Mouse (Mus musculus): Measurements from ENCODE around the gene Rcn3.
"Not testable (repeated sequence)": the region's sequence is repeated elsewhere in the genome, so short reads cannot be mapped to it uniquely, and the experiment has no call there.

Rcn3 gene

DNA sequence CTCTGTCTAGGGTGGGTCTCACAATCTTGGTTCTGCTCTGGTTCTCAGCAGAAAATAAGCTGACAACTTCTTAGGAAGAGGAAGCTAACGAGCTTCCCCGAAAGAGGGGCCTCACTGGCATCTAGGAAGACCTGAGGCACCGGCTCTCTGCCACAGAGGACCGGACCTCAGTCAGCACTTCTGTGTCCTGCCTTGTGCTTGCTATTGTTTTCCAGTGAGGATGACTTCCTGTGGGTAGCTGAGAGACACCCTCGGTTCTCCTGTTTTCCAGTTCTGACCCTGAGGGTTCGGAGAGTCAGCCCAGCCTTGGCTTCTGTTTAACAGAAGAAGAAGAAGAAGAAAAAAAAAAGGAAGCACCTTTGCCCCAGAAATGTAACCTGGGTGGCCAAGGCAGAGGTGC, 5.5 kb upstream of the Rcn3 start:
- no peak for DNase-seq

DNA sequence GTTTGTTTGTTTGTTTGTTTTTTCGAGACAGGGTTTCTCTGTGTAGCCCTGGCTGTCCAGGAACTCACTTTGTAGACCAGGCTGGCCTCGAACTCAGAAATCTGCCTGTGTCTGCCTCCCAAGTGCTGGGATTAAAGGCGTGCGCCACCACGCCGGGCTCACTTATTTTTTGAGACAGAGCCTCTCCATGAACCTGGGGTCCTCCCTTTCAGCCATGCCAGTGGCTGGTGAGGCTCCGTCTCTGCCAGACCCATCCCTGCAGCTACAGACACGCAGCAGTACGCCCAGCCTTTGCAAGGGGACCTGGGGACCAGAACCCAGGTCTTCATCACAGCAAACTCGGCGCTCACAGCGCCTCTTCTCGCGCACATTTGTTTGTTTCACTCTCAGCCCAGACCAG, 3.9 kb upstream of the Rcn3 start:
- DNase-seq, result not testable (repeated sequence)

DNA sequence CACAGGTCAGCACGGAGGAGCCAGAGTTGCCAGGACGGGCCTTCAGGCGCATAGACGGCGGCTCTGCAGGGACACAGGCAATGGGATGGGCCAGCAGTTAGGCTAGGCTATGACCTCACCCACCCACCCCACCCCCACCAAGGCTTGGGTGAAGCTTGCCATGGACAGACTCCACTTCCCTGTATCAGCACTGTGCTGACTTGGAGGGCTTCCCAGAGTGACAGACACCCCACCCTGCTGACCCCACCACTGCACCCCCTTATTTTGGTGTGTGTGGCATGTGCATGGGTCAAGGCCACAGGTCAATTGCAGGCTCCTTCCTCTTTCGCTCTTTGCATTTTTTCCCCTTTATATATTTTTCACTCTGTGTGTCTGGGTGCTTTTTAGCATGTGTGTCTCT, 3.3 kb upstream of the Rcn3 start:
- no peak for DNase-seq

DNA sequence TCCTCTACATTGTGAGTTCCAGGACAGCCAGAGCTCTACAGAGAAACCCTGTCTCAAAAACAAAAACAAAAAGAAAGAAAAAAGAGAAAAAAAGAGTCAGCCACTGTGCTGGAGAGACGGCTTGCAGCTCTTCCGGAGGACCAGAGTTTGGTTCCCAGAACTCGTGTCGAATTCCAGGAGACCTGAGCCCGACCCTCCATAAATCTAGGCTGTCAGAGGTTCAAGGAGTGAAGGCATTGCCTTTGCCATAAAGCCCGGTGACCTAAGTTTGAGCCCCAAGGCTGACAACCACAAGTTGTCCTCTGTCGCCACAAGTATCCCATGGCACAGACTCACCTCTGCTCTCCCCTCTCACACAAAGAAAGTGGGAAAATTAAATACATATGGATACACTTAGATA, 2.1 kb upstream of the Rcn3 start:
- no peak for DNase-seq

DNA sequence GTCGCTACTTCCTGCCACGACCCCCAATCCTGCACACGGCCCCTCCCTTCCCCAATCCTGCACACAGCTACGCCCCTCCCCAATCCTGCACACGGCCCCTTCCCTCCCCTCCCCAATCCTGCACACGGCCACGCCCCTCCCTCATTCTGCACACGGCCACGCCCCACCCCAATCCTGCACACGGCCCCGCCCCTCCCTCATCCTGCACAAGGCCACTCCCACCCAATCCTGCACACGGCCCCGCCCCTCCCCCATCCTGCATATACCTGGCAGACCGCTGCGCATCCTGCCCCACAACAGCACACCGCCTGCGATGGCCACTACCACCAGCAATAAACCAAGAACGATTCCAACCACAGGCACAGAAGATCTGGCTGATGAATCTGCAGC, 1.5 kb upstream of the Rcn3 start:
- DNase-seq, result peak; percentile 68

DNA sequence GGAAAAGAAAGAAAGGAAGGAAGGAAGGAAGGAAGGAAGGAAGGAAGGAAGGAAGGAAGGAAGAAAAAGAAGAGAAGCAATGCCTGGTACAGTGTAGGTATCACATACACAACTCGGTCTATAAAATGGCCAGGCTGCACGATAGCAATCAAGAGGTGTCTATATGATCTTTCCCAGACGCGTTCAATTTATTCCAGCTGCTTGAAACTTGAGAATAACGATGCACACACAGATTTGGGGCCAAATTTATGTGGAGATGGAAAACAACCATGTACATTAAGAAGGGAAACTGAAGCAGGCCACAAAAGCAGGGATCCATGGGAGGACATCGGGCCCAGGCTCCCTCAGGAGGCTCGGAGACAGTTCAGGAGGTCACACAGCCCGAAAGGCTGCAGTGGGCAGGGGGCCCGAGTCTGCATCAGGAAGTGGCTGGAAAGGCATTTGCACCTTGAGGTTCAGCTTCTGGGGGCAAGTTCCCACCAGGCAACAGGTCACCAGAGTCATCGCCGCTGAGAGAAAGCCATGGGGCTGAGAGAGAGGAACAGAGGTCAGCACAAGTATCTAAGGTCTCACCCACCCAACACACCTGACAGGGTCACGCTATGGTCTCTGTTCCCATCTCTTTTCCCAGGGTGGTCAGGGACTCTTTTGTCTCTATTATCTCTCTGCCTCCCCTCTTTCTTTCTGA, 951 bp upstream of the Rcn3 start:
- no peak for DNase-seq

DNA sequence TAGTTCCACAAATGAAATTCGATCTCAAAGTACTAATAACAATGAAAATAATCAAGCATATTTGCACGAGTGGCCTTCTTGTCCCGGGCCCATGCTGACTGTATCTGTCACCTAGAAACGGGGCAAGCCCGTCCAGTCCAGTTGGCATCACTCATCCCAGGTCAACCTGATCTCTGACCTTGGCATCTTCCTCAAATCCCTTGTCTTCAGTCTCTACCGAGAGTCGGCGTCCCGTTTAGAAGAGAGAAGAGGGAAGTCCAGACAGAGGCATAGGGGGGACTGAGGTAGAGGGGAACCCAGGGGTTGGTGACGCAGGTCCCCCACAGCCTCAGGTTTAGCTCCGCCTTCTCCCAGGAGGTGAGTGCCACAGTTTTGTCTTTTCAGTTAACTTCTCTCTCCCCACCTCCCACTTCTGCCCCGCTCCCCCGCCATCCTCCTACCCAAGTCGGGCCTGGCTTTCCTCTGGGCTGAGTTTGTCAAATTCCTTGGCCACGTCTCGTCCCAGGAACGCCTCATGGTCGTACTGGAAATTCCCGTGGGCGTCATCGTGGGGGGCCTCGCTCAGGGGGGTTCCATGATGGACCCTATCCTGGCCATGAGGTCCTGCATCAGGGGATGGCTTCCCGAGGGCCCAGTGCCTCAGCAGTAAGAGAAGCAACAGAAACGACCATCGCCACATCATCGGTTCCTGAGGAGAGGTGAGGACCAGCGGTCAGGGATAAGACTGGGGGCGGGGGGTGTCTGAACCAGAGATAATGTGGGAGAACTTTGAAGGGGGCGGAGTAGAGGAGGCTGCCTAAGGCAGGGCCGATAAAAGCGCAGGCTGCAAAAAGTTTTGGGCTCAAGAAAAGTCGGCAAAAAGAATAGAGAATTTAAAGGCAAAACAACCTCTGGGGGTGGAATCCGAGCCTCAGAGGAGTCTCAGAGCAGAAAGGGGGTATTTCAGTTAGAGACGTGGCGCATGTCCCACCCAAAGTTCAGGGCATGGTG, 725 bp downstream of the Rcn3 start:
- peak; percentile 59 for DNase-seq

DNA sequence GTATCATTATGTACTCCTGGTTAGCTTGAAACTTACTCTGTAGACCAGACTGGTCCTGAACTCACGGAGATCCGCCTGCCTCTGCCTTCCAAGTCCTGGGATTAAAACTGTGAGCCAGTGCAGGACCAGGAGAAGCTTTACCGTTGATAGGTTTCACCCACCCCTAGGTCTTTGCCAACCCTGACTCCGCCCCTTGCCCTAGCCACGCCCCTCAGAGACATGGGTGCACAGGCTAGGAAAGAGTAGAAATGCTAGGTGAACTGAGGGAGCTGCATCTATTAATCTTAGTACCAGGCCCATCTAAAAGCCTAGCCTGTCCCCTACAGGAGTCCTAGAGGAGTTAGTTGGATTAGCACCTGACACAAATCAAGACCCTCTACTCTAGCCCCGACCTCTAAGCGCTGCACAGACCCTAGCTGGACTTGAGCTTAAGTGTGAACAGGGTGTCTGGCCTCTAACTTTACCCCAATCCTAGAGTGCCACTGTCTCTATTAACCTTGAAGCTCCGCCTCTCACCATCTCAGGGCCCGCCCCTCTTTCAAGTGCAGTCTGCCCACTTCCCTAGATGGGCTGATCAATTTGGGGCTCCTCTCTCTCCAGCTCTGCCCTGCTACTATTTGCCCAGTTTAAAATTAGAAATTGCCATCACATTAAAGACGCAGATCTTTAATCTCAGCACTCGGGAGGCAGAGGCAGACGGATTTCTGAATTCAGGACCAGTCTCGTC, 1.6 kb downstream of the Rcn3 start:
- DNase-seq, result peak; percentile 78

DNA sequence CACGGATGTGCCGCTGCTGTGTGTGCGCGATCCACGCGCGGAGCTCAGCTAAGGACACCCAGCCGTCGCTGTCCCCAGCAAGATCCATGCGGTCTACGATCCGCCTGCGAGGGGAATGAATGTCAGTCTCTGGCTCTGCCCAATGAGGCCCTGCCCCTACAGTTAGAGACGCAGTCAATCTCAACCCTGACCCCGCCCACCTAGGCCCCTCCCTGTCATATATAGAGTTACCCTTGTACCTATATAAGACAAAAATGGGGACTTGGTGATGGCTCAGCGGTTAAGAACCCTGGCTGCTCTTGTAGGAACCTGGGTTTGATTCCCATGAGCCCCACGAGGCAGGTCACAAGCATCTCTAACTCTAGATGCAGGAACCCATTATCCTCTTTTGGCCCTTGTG, 3.4 kb downstream of the Rcn3 start:
- no peak for DNase-seq

DNA sequence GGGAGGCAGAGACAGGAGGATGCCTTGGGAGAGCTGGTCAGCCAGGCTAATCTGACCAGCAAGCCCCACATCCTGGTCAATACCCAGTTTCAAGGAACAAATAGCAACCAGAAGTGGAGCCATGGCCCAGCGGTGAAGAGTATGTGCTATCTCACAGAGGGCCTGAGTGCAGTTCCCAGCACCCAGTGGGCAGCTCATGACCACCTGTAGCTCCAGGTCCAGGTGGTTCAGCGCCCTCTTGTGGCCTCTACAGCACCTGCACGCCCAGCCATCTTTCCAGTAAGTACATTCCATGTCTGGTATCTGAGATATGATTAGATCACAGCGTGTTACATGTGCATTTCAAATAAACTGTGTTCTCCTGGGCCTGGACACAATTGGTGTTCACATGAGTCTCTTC, 5.9 kb downstream of the Rcn3 start:
- DNase-seq, result no peak

DNA sequence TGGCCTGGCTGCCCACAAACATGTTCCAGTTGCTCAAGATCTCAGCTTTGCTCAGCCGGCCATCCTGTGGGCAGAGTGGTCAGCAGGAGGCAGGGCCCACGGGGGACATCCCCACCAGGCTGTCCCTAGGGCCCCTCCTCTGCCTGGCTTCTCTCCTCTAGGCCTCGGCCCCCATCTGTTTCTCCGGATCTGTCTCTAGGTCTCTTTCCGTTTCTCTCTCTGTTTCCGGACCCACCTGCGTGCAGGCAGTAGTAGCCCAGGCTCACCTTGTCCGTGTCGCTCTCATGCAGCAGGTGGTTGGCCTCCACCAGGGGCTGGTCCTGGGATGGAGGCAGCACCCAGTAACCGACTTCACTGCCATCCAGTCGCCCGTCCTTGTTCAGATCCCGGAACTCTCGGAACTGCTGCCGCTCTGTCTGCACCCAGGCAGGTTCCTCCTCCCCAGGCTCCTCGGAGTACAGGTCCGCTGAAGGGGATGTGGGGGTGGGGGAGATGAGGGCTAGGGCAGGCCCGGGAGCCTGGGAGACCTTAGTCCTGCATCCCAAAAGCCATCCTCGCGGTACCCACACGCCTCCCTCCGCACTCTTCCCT, 8.6 kb downstream of the Rcn3 start:
- no peak for DNase-seq

DNA sequence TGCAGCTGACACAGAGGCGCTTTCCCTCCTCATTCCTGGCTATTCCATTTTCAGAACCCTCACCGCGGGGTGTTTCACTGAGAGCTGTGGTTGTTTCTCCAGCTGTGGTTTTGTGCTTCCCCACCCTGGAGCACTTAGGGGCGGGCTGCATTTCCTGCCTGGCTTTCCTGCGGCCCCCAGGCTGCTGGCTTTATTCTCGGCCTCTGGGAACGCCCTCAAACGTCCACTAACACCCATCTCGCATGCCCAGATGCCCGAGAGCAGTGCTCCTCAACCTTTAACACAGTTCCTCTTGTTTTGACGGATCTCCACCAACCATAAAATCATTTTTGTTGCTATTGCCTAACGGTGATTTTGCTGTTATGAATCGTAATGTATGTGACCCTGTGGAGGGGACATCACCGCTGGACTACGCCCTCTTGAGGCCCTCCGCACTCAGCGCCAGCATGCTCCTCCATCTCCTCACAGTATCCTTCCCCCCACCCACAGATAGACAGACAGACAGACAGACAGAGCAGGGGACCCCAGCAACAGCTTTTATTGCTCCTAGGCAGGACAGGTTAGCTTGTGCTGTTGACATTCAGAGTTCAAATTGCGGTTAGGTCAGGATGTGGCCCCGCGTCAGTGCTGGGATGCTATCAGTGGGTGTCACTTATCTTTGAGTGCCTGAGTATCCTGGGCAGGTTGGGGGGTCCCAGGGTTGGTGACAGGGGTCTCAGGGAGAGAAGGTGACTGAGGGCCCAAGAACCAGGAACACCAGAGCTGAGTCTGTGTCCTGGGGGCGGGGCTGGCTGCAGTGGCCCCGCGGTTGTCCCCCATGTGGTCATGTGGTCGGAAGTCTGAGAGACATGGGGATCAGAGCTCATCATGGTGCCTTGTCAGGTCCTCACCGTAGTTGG, 9.4 kb downstream of the Rcn3 start:
- peak; percentile 56 for DNase-seq

DNA sequence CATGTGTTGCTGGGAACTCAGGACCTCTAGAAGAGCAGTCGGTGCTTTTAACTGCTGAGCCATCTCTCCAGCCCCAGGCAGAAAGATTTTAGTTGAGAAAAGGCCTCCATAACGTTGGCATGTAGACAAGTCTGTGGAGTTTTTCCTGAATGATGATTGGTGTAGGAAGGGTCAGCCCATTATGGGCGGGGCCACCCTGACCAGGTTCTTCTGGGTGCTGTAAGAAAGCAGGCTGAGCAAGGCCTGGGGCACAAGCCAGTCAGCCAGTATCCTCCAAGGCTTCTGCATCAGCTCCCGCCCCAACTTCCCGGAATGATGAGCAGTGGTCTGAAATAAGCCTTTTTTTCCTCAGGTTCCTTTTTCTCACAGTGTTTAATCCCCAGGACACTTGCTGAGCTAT, 11.0 kb downstream of the Rcn3 start:
- no peak for DNase-seq

DNA sequence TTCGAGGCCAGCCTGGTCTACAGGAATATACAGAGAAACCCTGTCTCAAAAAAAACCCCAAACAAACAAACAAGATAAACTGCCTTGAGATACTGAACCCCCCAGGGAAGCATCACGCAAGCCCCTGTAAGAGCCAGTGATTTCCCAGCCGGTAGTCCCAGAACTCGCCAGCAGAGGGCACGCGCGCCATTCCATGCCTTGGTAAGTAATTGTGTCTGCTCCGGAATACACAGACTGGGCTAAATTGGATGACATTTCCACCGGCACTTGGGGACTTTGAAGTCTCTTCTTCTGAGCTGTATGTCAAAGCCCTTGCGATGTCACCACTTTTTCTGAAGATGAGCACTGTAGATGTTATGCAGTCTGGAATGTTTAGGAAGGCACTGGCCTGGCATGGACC, 12.2 kb downstream of the Rcn3 start:
- DNase-seq, result peak; percentile 88

DNA sequence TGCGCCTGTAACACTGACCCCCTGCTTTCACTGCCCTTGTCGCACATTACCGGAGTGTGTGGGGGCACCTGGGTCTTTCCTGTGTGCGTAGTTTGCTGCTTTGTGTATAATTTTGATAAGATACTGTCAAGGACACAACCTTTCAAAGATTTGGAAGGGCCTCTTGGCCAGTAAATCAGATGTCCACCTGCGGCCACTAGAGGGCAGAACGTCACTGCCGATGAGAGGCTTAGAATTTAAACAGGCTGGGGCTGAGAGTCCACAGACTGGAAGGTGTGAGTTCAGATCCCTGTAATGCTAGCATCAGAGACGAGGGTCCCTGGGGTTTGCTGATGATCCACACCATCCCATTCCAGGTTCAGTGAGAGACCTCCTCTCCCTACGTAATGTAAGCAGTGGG, 13.5 kb downstream of the Rcn3 start:
- DNase-seq, result peak; percentile 78

DNA sequence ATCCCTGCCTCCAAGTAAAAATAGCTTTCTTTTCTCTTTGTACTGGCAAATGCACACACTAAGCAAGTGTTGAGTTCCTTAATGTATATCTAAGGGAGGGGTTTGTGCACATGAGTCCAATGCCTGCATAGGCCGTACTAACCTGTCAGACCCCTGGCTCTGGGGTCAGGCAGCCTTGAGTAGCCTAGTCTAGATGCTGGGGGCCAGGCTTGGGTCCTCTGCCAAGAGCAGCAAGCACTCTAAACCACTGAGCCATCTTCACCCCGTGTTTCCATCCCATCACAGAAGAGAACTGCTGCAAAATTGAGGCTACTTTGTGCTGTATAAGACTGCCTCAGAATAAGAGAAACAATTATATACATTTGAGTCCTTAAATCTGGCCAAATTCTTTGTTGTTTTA, 14.2 kb downstream of the Rcn3 start:
- DNase-seq, result no peak

DNA sequence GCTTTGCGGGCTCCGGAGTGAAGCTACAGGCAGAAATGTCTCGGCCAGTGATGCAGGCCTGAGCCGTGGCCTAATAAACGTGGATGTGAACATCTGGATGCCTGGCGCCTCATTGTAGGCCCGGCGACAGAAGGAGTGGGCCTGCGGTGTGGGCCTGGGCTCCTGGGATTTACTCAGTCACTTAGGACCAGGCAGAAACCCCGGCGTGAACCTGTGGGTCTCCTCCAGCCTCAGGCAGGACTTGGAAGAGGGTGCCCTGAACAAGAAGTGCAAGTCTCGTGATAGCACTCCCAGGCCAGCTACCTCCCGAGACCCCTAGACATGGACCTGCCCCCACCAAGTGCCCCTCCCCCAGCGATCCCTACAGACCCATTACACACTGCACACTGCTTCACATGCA, 14.7 kb downstream of the Rcn3 start:
- no peak for DNase-seq

DNA sequence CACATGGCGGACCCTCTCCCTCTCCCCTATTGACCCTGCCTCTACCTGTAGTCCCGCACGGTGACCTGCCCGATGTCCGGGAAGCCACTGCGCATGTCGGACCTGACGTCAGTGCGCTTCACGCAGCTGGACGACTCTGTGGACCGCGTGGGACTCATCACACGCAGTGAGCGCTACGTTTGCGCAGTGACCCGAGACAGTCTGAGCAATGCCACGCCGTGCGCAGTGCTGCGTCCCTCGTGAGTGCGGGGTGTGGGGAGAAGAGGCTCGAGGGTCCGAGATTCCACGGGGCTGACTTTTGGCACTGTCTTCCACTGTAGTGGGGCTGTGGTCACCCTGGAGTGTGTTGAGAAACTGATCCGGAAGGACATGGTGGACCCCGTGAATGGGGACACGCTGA, 15.5 kb downstream of the Rcn3 start:
- DNase-seq, result no peak

DNA sequence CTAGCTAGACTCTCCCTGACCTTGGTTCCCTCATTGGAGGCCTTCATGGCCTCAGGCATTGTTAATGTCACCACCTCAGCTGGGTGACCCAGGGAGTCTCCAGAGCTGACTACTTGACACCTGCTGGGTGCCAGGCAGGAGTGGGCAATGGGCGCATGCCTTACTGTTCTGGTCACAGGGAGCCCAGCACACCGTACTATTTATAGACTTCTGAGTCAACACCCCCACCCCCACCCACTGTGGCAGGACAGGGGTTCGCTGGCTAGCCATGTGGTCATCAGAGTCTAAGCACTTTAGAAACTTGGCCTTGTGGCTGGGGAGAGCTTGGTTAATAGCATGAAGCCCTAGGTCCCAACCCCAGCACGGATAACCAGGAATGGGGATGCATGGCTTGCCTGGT, 16.6 kb downstream of the Rcn3 start:
- DNase-seq, result no peak

DNA sequence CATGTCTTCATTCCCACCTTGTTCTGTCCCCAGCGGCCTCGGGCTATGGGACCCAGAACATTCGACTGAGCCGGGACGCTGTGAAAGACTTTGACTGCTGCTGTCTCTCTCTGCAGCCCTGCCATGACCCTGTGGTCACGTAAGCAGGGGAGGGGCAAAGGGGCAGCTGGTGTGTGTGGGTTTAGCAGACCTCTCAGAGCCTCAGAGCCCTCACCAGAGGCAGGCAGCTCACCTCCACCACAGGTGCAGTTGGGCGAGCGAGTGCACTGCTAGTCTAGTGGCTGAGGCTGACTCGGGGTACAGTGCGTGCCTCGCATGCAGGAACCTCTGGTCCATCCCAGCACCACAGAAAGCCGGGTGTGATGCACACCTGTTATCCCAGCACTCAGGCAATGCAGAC, 18.1 kb downstream of the Rcn3 start:
- DNase-seq, result no peak

DNA sequence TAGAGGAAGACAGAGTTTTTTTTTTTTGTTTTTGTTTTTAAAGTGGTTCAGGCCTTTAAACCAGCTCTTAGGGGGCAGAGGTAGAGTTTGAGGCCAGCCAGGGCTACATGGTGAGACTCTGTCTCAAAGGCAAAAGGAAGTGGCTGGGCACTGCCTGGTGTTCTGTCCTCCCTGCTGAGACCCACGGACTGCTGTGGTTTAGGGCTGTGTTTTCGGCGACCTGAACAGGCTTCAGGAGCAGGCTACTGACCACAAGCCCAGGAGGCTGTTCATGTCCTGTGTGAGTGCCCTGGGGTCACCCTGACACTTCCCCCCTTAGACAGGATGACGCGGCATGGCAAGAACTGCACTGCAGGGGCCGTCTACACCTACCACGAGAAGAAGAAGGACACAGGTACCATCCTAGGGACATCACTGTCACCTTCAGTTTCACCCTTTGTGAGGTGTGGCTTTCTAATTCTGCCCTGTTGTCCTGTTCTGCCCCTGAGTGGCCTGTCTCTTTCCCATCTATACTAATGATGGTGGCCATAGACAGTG, 18.8 kb downstream of the Rcn3 start:
- no peak for DNase-seq

DNA sequence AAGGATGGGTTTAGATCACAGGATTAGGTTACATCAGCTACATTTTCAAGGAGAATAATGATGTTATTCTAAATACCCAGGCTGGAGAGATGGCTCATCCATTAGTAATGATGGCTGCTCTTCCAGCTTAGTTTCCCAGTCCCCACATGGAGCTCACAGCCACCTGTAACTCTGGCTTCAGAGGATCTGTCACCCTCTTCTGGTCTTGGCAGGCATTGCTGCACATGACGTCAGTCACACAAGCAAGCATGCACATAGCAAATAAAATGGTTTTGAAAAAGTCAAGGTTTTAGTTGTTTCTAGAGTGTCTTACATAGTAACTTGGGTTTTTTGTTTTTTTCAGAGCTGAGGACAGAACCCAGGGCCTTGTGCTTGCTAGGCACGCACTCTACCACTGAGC, 19.8 kb downstream of the Rcn3 start:
- DNase-seq, result no peak

Data from liver (tissue).